In the genomic region with DNA sequence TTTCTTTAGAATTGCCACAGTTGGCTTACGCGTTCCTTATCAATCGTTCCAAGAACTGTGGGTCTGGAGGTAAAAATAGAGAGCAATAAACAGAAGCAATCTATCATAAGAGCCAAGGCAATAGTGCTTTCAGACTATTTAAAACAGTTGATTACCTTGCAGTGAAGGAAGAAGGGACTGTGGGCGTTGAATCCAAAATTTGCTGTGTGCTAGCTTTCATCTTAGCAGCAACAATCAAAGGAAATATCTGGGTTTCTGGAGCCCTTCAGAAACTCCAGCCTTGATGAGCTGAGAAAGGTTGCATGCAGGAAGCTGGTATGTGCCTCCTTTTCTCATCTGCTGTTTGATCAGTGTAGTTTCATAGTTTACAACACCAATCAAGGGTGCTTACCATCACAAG, we compare ENCODE assay signal across 18 mouse cellular contexts.
DNase-seq lines count a peak whose midpoint lies in the region; ATAC-seq lines count a peak whose summit lies in the region.
"Had no signal": no experiment of that assay in that cellular context is flagged by ENCODE, and none has a peak within 500 bp of the region (broad histone marks: within the 10 kb centered on the region; RNA-seq: fewer than 3 reads in every experiment).

No protein-coding gene starts in this region.

- no peak overlapping the region for H3K4me3 ChIP-seq in heart, embryonic 12.5 days
- H3K4me3 ChIP-seq: embryonic facial prominence, embryonic 10.5 days; embryonic facial prominence, embryonic 12.5 days; forebrain, embryonic 13.5 days; forebrain, embryonic 15.5 days had no signal

- H3K9ac ChIP-seq in heart, embryonic 12.5 days = no peak overlapping the region
- H3K9ac ChIP-seq: embryonic facial prominence, embryonic 12.5 days; forebrain, embryonic 13.5 days; forebrain, embryonic 15.5 days had no signal

- H3K9me3 ChIP-seq in heart, embryonic 12.5 days (replicated peaks) = no peaks in the 10 kb centered on the region
- H3K9me3 ChIP-seq: embryonic facial prominence, embryonic 10.5 days; embryonic facial prominence, embryonic 12.5 days; forebrain, embryonic 13.5 days; forebrain, embryonic 15.5 days had no signal

- no peaks in the 10 kb centered on the region for H3K27me3 ChIP-seq in heart, embryonic 12.5 days (replicated peaks)
- H3K27me3 ChIP-seq: embryonic facial prominence, embryonic 12.5 days; forebrain, embryonic 13.5 days; forebrain, embryonic 15.5 days had no signal

- H3K27ac ChIP-seq in heart, embryonic 12.5 days (ENCODE audit: poor library complexity, severe bottlenecking) = no peak overlapping the region
- H3K27ac ChIP-seq: embryonic facial prominence, embryonic 10.5 days; embryonic facial prominence, embryonic 12.5 days; forebrain, embryonic 13.5 days; forebrain, embryonic 15.5 days had no signal

- no peaks in the 10 kb centered on the region for H3K4me1 ChIP-seq in heart, embryonic 12.5 days (replicated peaks)
- H3K4me1 ChIP-seq: embryonic facial prominence, embryonic 10.5 days; embryonic facial prominence, embryonic 12.5 days; forebrain, embryonic 13.5 days; forebrain, embryonic 15.5 days had no signal

- no peak for ATAC-seq in heart, embryonic 12.5 days (ENCODE audit: insufficient number of reproducible peaks, low FRiP score)
- ATAC-seq: forebrain, embryonic 13.5 days; forebrain, embryonic 15.5 days had no signal

- DNase-seq in heart, adult 11 months = peak; percentile 27
- peak; percentile 23 for DNase-seq in right cerebral cortex, adult 18-20 months
- no peak for DNase-seq in right cerebral cortex, postnatal 36 days (ENCODE audit: low spot score in 2 of 2)
- DNase-seq in brain, adult 2 months (ENCODE audit: low read depth, low spot score) = peak; percentile 54
- peak; percentile 13 for DNase-seq in telencephalon, adult 2 months (ENCODE audit: low read depth, low spot score)
- DNase-seq in lung, postnatal 25 days (ENCODE audit: low spot score) = no peak
- DNase-seq: adrenal gland, adult 2 months; adrenal gland, postnatal 10 days; adrenal gland, postnatal 25 days; cerebellum, adult 11-12 months; cerebellum, adult 2 months; cerebellum, adult 9-10 months; cerebellum, postnatal 25 days had no signal

- no peak overlapping the region for H3K4me2 ChIP-seq in heart, embryonic 12.5 days
- H3K4me2 ChIP-seq: embryonic facial prominence, embryonic 12.5 days; forebrain, embryonic 13.5 days; forebrain, embryonic 15.5 days had no signal

- no peaks in the 10 kb centered on the region for H3K36me3 ChIP-seq in heart, embryonic 12.5 days
- H3K36me3 ChIP-seq: embryonic facial prominence, embryonic 10.5 days; embryonic facial prominence, embryonic 12.5 days; forebrain, embryonic 15.5 days had no signal

- 76% methylated on average over 4 of the region's 4 CpGs for WGBS in heart, embryonic 12.5 days

Comparison
In these comparisons a context has a peak if more than half of its experiments do, and no peak if none do; other contexts are left out.
1. DNase-seq: peak in heart, adult 11 months (single experiment), right cerebral cortex, adult 18-20 months (single experiment), brain, adult 2 months (single experiment) and telencephalon, adult 2 months (single experiment); none in right cerebral cortex, postnatal 36 days (0 of 2) and lung, postnatal 25 days (single experiment).